Mouse (Mus musculus) large intestine, adult 2 months (tissue): Measurements from ENCODE around the gene Sergef. TPM values are rescaled to one million over a fixed set of nuclear protein-coding genes. Genes with fewer than 3 reads are reported as not detected.

Experiments
- DNase-seq: peaks from one replicate; pipeline ENCODE4 v3.0.0-alpha.2; 2012; ENCODE audit warnings: low read depth, low spot score
- WGBS: fragments of 180-500 bp; shearing (Covaris S2); methylation state at CpG from one replicate; pipeline ENCODE4 v1.1.7; 2018; 5-methylcytosine and 5-hydroxymethylcytosine counted together
- polyA plus RNA-seq: library from polyadenylated mRNA; depleted of rRNA; stranded (reverse); fragments of >200 nt; gene quantifications from 2 replicates; pipeline ENCODE4 v1.2.3, GENCODE M21; 2012

The Sergef gene
- polyA plus RNA-seq, 1 experiment = 8.1 TPM

GRCm38 (mm10) chr7:46551935-46552752, 87.5 kb downstream of the Sergef start:
- WGBS = 76% methylated on average over 20 of the region's 20 CpGs

GRCm38 (mm10) chr7:46551173-46551572, 88.4 kb downstream of the Sergef start:
- DNase-seq = no peak
- 83% methylated on average over 7 of the region's 7 CpGs for WGBS

More at GRCm38 (mm10) chr7:46551935-46552752, 87.5 kb downstream of the Sergef start:
- DNase-seq = no peak

GRCm38 (mm10) chr7:46548124-46548523, 91.5 kb downstream of the Sergef start:
- WGBS = 84% methylated on average over 3 of the region's 3 CpGs

GRCm38 (mm10) chr7:46547642-46548041, 92.0 kb downstream of the Sergef start:
- 93% methylated on average over 3 of the region's 3 CpGs for WGBS
- DNase-seq = no peak

More at GRCm38 (mm10) chr7:46548124-46548523, 91.5 kb downstream of the Sergef start:
- no peak for DNase-seq

- DNase-seq = no peak
- 13% methylated on average over 4 of the region's 4 CpGs for WGBS
These were observed 93.1 kb downstream of the Sergef start for GRCm38 (mm10) chr7:46546539-46546938.

- 84% methylated on average over 12 of the region's 12 CpGs for WGBS
- DNase-seq = no peak
These were observed 95.4 kb downstream of the Sergef start for GRCm38 (mm10) chr7:46544195-46544641.

GRCm38 (mm10) chr7:46542117-46542516, 97.5 kb downstream of the Sergef start:
- WGBS = 90% methylated on average over 3 of the region's 3 CpGs
- DNase-seq = no peak

- no peak for DNase-seq
- 72% methylated on average over 1 of the region's 1 CpGs for WGBS
These were observed 99.0 kb downstream of the Sergef start for GRCm38 (mm10) chr7:46540616-46541015.

GRCm38 (mm10) chr7:46536456-46537097, 103.0 kb downstream of the Sergef start:
- 83% methylated on average over 9 of the region's 9 CpGs for WGBS
- no peak for DNase-seq

GRCm38 (mm10) chr7:46535429-46535799, 104.2 kb downstream of the Sergef start:
- no peak for DNase-seq
- WGBS = 46% methylated on average over 10 of the region's 10 CpGs

- WGBS = 91% methylated on average over 11 of the region's 11 CpGs
- DNase-seq = no peak
These were observed 104.7 kb downstream of the Sergef start for GRCm38 (mm10) chr7:46534767-46535428.

GRCm38 (mm10) chr7:46533518-46533917, 106.1 kb downstream of the Sergef start:
- 91% methylated on average over 11 of the region's 11 CpGs for WGBS
- no peak for DNase-seq

- WGBS = 66% methylated on average over 5 of the region's 5 CpGs
- DNase-seq = no peak
These were observed 108.3 kb downstream of the Sergef start for GRCm38 (mm10) chr7:46531345-46531744.

- DNase-seq = no peak
- WGBS = 81% methylated on average over 8 of the region's 8 CpGs
These were observed 109.7 kb downstream of the Sergef start for GRCm38 (mm10) chr7:46529930-46530329.

GRCm38 (mm10) chr7:46529259-46529658, 110.3 kb downstream of the Sergef start:
- WGBS = 75% methylated on average over 5 of the region's 5 CpGs
- no peak for DNase-seq

GRCm38 (mm10) chr7:46526665-46527154, 112.9 kb downstream of the Sergef start:
- 52% methylated on average over 6 of the region's 6 CpGs for WGBS
- no peak for DNase-seq

GRCm38 (mm10) chr7:46523215-46523614, 116.4 kb downstream of the Sergef start:
- WGBS = 62% methylated on average over 7 of the region's 7 CpGs

GRCm38 (mm10) chr7:46521794-46522193, 117.8 kb downstream of the Sergef start:
- no peak for DNase-seq
- 94% methylated on average over 17 of the region's 17 CpGs for WGBS

More at GRCm38 (mm10) chr7:46523215-46523614, 116.4 kb downstream of the Sergef start:
- DNase-seq = no peak

- WGBS = 34% methylated on average over 11 of the region's 11 CpGs
These were observed 120.5 kb downstream of the Sergef start for GRCm38 (mm10) chr7:46519148-46519547.

GRCm38 (mm10) chr7:46517158-46517557, 122.4 kb downstream of the Sergef start:
- DNase-seq = no peak
- WGBS = 71% methylated on average over 5 of the region's 5 CpGs

More at GRCm38 (mm10) chr7:46519148-46519547, 120.5 kb downstream of the Sergef start:
- no peak for DNase-seq
